Mouse (Mus musculus): ENCODE measurements around the gene Usp44. TPM values are rescaled to one million over a fixed set of nuclear protein-coding genes. Genes with fewer than 3 reads are reported as not detected.
A peak's percentile ranks its signal among the peaks of the same experiment; 100 is the strongest.
"Not testable (repeated sequence)": the region's sequence is repeated elsewhere in the genome, so short reads cannot be mapped to it uniquely, and the experiment has no call there.

Gene Usp44
- 0.26 and 0.84 TPM in 2 replicates for polyA plus RNA-seq (2014; fragmentation: Nextera tagmentation; extraction: Ambion mirVana)

GRCm38 (mm10) chr10:93830931-93831729 lies at the start of gene Usp44:
Gene Usp44 (plus strand): TSS chr10:93831555.
- Histone ChIP-seq H3K9me3 (ENCODE audit: control insufficient read depth, low read length) (no peaks in the 10 kb centered on the region), H3K4me2 (ENCODE audit: low read length) (0 out of 2 replicates have a peak within 1 kb of the TSS, but pooled peaks have one; percentile 5), H3K4me1 (ENCODE audit: control insufficient read depth, insufficient read depth, low read length) (no peaks in the 10 kb centered on the region), H3K4me3 (replicated peaks; ENCODE audit: low read depth, low read length) (no peak within 1 kb of the TSS), H3K27ac (replicated peaks; ENCODE audit: low read depth, low read length) (no peak within 1 kb of the TSS), H3K36me3 (ENCODE audit: control insufficient read depth, insufficient read depth, low read length) (no peaks in the 10 kb centered on the region), H3K27me3 (ENCODE audit: control insufficient read depth, insufficient read depth, low read length) (peaks cover 34% of the 10 kb centered on the region), H3K9ac (replicated peaks; ENCODE audit: low read length) (no peak within 1 kb of the TSS)
- no peak for ATAC-seq (ENCODE audit: low FRiP score, low TSS enrichment)
- DNase-seq, result peak; percentile 31
- WGBS, result 11% methylated on average over 22 of the region's 22 CpGs

GRCm38 (mm10) chr10:93783216-93784013 lies 47.9 kb upstream of the Usp44 start:
- H3K27me3 ChIP-seq (ENCODE audit: control insufficient read depth, insufficient read depth, low read length), result no peaks in the 10 kb centered on the region
- no peak overlapping the region for H3K4me3 ChIP-seq (replicated peaks; ENCODE audit: low read depth, low read length)
- H3K4me1 ChIP-seq (ENCODE audit: control insufficient read depth, insufficient read depth, low read length), result no peaks in the 10 kb centered on the region
- 50% methylated on average over 15 of the region's 15 CpGs for WGBS
- ATAC-seq (ENCODE audit: low FRiP score, low TSS enrichment), result no peak
- no peaks in the 10 kb centered on the region for H3K36me3 ChIP-seq (ENCODE audit: control insufficient read depth, insufficient read depth, low read length)
- H3K9me3 ChIP-seq (ENCODE audit: control insufficient read depth, low read length), result no peaks in the 10 kb centered on the region
- H3K27ac ChIP-seq (replicated peaks; ENCODE audit: low read depth, low read length), result no peak overlapping the region
- H3K9ac ChIP-seq (replicated peaks; ENCODE audit: low read length), result no peak overlapping the region
- DNase-seq, result peak; percentile 29
- no peak overlapping the region for H3K4me2 ChIP-seq (ENCODE audit: low read length)

DNA sequence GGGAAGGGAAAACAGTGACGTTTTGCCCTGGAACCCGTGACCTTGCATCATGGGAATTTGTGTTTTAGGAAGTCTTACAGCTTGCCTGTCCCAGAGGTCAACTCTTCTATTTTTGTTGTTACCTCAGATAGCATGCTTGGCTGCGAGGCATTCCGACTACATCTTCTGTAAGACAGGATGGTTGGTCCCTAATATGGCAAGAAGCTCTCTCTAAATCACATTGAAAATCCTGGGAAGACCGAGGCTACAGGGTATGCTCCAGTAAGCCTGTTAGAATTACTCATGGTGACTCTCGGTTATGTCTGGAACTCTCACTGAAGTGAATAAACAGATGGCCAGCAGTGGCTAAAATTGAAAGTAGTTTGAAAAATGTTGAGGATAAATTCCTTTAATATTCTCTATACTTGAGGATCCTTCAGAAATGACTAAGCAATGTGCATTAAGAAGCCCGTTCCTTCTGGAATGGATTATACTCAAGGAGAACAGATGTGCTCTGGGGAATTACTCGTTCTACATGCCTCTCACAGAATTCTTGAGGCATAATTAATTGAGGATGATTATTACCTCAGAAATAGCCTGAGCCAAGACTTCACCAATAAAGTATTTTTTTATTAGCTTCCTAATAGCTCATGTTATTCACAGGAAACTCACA lies 31.5 kb upstream of the Usp44 start:
- Histone ChIP-seq H3K27ac (replicated peaks; ENCODE audit: low read depth, low read length) (no peak overlapping the region), H3K9ac (replicated peaks; ENCODE audit: low read length) (no peak overlapping the region), H3K4me1 (ENCODE audit: control insufficient read depth, insufficient read depth, low read length) (no peaks in the 10 kb centered on the region), H3K4me3 (replicated peaks; ENCODE audit: low read depth, low read length) (no peak overlapping the region), H3K9me3 (ENCODE audit: control insufficient read depth, low read length) (no peaks in the 10 kb centered on the region), H3K4me2 (ENCODE audit: low read length) (no peak overlapping the region), H3K27me3 (ENCODE audit: control insufficient read depth, insufficient read depth, low read length) (no peaks in the 10 kb centered on the region), H3K36me3 (ENCODE audit: control insufficient read depth, insufficient read depth, low read length) (no peaks in the 10 kb centered on the region)
- peak; percentile 17 for DNase-seq
- ATAC-seq (ENCODE audit: low FRiP score, low TSS enrichment), result no peak
- 83% methylated on average over 8 of the region's 8 CpGs for WGBS

- H3K27me3 ChIP-seq (ENCODE audit: control insufficient read depth, insufficient read depth, low read length), result no peaks in the 10 kb centered on the region
- H3K9me3 ChIP-seq (ENCODE audit: control insufficient read depth, low read length), result no peaks in the 10 kb centered on the region
- H3K4me3 ChIP-seq (replicated peaks; ENCODE audit: low read depth, low read length), result no peak overlapping the region
- ATAC-seq (ENCODE audit: low FRiP score, low TSS enrichment) (no peak), DNase-seq (no peak)
- H3K9ac ChIP-seq (replicated peaks; ENCODE audit: low read length), result no peak overlapping the region
- no peaks in the 10 kb centered on the region for H3K36me3 ChIP-seq (ENCODE audit: control insufficient read depth, insufficient read depth, low read length)
- no peak overlapping the region for H3K27ac ChIP-seq (replicated peaks; ENCODE audit: low read depth, low read length)
- H3K4me1 ChIP-seq (ENCODE audit: control insufficient read depth, insufficient read depth, low read length), result no peaks in the 10 kb centered on the region
- 80% methylated on average over 4 of the region's 4 CpGs for WGBS
- no peak overlapping the region for H3K4me2 ChIP-seq (ENCODE audit: low read length)
These were observed 31.0 kb upstream of the Usp44 start for GRCm38 (mm10) chr10:93800363-93800722.

DNA sequence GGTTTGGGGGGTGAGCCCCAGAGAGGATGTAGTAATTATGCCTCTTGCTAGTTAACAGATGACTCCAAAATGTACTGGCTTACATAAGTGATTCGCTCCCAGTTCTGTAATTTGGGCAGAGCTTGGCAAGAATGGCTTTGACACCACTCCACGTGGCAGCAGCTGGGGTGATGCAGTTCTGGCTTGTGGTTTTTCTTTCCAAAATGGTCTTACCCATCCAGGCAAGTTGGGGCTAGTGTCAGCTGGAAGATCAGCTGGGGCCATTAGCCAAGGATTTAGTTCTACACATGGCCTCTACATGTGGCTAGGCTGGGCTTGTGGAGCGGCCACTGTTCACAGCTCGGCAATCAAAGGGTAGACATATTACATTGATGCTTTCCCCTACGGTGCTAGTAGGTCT lies 30.5 kb upstream of the Usp44 start:
- no peak overlapping the region for H3K27ac ChIP-seq (replicated peaks; ENCODE audit: low read depth, low read length)
- DNase-seq, result no peak
- ATAC-seq (ENCODE audit: low FRiP score, low TSS enrichment), result no peak
- no peaks in the 10 kb centered on the region for H3K9me3 ChIP-seq (ENCODE audit: control insufficient read depth, low read length)
- no peak overlapping the region for H3K9ac ChIP-seq (replicated peaks; ENCODE audit: low read length)
- no peaks in the 10 kb centered on the region for H3K27me3 ChIP-seq (ENCODE audit: control insufficient read depth, insufficient read depth, low read length)
- H3K36me3 ChIP-seq (ENCODE audit: control insufficient read depth, insufficient read depth, low read length), result no peaks in the 10 kb centered on the region
- WGBS, result 88% methylated on average over 5 of the region's 5 CpGs
- H3K4me1 ChIP-seq (ENCODE audit: control insufficient read depth, insufficient read depth, low read length), result no peaks in the 10 kb centered on the region
- no peak overlapping the region for H3K4me3 ChIP-seq (replicated peaks; ENCODE audit: low read depth, low read length)
- H3K4me2 ChIP-seq (ENCODE audit: low read length), result no peak overlapping the region

DNA sequence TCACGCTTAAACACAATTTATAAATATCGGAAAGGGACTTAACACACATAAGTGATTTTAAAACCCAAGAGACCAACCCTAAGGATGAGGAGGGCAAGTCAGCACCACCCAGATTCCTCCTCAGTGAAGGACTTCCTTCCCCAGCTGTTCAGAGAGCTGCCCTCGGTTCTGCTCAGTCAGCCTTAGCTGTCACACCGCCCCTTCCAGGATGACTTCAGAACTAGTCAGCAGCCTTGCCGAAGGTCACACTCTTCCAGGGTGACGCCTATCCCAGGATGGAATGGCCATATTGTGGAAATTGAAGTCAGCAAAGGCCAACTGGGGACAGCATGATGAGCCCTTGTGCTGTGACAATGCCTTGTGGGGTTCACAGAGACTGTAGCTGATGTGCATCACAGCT lies 28.2 kb upstream of the Usp44 start:
- H3K9me3 ChIP-seq (ENCODE audit: control insufficient read depth, low read length), result no peaks in the 10 kb centered on the region
- no peak overlapping the region for H3K9ac ChIP-seq (replicated peaks; ENCODE audit: low read length)
- no peak overlapping the region for H3K4me2 ChIP-seq (ENCODE audit: low read length)
- H3K4me3 ChIP-seq (replicated peaks; ENCODE audit: low read depth, low read length), result no peak overlapping the region
- ATAC-seq (ENCODE audit: low FRiP score, low TSS enrichment), result no peak
- WGBS, result 71% methylated on average over 6 of the region's 6 CpGs
- DNase-seq, result no peak
- H3K36me3 ChIP-seq (ENCODE audit: control insufficient read depth, insufficient read depth, low read length), result no peaks in the 10 kb centered on the region
- no peaks in the 10 kb centered on the region for H3K4me1 ChIP-seq (ENCODE audit: control insufficient read depth, insufficient read depth, low read length)
- no peaks in the 10 kb centered on the region for H3K27me3 ChIP-seq (ENCODE audit: control insufficient read depth, insufficient read depth, low read length)
- no peak overlapping the region for H3K27ac ChIP-seq (replicated peaks; ENCODE audit: low read depth, low read length)

GRCm38 (mm10) chr10:93809438-93809837 lies 21.9 kb upstream of the Usp44 start:
- H3K4me2 ChIP-seq (ENCODE audit: low read length); H3K27ac ChIP-seq (replicated peaks; ENCODE audit: low read depth, low read length); H3K27me3 ChIP-seq (ENCODE audit: control insufficient read depth, insufficient read depth, low read length); DNase-seq; H3K4me1 ChIP-seq (ENCODE audit: control insufficient read depth, insufficient read depth, low read length); H3K36me3 ChIP-seq (ENCODE audit: control insufficient read depth, insufficient read depth, low read length); H3K9me3 ChIP-seq (ENCODE audit: control insufficient read depth, low read length); H3K9ac ChIP-seq (replicated peaks; ENCODE audit: low read length); H3K4me3 ChIP-seq (replicated peaks; ENCODE audit: low read depth, low read length); ATAC-seq (ENCODE audit: low FRiP score, low TSS enrichment): not testable (repeated sequence)
- 95% methylated on average over 8 of the region's 8 CpGs for WGBS

DNA sequence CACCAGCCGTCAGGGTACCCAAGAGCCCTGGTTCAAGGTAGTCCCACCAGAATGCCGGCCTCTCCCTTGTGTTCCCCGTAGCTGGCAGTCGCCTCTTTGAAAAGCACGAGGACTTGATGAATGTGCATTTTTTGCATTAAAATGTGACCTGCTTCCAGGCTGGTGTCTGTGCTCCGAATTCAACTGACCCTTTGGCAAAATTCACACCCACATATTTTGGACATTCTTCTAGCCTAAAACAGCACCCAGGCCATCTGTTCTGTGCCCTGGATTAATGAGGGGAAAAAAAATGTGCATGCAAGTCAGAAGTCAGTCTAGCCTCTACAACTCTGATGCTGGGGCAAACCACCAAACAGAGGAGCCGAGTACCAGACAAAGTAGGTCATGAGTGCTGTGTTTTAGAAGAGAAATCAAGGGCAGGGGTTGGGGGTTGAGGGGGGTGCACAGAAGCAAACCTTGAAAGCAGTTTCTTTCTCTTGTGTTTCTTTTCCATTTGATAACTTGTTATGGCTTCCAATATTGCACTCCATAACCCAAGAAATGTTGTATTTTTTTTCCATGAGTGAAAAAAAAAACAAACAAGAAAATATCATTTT lies 20.7 kb upstream of the Usp44 start:
- 45% methylated on average over 7 of the region's 7 CpGs for WGBS
- Histone ChIP-seq H3K4me1 (ENCODE audit: control insufficient read depth, insufficient read depth, low read length) (no peaks in the 10 kb centered on the region), H3K36me3 (ENCODE audit: control insufficient read depth, insufficient read depth, low read length) (no peaks in the 10 kb centered on the region), H3K4me2 (ENCODE audit: low read length) (no peak overlapping the region), H3K27me3 (ENCODE audit: control insufficient read depth, insufficient read depth, low read length) (no peaks in the 10 kb centered on the region), H3K27ac (replicated peaks; ENCODE audit: low read depth, low read length) (no peak overlapping the region), H3K4me3 (replicated peaks; ENCODE audit: low read depth, low read length) (no peak overlapping the region), H3K9ac (replicated peaks; ENCODE audit: low read length) (no peak overlapping the region), H3K9me3 (ENCODE audit: control insufficient read depth, low read length) (no peaks in the 10 kb centered on the region)
- DNase-seq (no peak), ATAC-seq (ENCODE audit: low FRiP score, low TSS enrichment) (no peak)
